Mouse (Mus musculus): ENCODE results near the gene Sgms2.

The Sgms2 gene

DNA sequence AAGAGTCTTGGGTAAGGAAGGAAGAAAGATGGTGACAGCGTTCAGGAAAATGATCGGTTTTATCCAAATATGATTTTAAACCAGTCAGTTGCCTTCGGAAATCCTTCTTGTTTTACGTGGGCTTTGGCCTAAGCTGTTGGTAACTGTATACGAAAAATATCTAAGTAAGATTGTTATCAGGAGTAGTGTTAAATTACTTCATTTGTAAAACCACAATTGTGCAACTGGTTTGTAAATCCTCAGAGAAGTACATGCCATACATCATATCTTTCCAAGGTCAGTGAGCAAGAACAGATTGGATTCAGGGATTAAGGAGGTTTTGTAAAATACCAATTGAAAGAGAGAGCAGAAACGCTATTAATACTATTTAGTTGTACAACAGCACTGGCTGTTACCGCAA is 185.0 kb downstream of the Sgms2 start:
- DNase-seq (ENCODE audit: low spot score): no peak

DNA sequence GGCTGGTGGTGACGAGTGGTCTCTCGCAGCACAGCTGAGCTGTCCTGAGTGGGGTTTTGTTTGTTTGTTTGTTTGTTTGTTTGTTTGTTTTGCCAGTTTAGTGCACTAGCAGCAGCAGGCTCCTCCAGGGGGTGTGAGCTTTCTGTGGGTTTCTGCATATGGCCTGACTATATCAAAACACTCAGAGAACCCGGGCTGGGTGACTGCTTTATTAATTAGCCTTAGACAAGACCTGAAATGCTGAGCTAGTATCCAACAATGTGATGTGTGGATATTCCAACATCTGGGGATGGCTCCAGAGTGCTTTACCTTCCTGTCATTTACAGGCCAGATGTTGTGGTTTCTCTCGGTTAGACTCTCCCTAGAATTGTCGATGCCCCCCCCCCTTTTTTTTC is 187.9 kb downstream of the Sgms2 start:
- no peak for DNase-seq (ENCODE audit: low spot score)

DNA sequence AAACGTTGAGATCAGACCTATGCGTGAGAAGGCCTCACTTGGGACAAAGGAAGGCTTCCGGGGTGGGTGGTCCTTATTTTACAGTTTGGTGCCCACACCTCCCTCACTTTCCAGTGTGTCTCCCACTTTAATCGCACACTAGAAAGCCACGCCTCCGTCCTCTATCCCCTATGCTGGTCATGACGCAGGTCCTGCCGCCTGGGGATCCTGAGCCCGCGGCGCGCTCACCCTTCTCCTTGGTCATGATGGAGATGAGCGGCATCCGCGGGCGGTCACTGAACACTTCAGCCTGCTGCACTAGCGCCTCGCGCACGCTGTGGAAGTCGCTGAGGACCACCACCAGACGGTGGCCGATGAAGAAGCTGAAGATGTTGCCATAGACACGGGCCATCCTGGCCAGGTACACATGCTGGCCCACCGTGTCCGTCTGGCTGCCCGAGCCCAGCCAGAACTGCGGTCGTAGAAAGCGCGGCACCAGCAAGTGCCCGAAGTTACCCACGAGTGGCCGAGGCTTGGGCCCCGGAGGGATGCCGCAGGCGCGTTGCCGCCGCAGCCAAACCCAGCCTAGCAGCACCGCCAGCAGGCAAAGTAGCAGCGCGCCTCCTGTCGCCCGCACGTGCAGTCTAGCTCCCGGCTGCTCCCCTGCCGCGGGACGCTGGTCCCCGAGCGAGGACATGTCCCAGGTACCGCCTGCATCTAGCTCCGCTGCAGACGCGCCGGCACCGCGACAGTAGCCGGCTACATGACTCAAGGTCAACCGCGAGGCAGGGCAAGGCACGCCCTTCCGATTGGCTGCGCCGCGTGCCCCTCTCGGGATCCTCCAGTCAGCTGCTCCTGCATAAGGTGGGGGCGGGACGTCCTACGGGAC is 188.5 kb downstream of the Sgms2 start, which contains the start of gene Cyp2u1:
TSS of gene Cyp2u1 (minus strand) at position 776 of the 868 bp plus-strand sequence.
- DNase-seq (ENCODE audit: low spot score): peak; percentile 86

DNA sequence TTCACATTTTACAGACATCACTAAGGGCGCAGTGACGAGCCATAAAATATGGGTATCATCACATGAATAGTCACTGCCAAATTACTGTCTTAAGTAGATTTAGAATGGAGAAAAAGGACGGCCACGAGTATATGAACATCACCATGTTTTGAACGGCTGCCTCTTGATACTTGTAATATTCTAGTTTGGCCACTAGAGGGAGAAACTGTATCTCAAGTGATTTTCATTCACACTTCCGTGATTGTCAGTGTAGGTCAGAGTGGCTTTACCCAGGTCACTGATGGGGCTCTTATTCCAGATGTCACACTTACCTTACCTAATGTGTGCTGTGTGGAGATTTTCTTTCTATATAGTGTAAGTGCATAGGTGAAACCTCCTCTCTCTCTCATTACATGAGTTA is 191.3 kb downstream of the Sgms2 start:
- DNase-seq (ENCODE audit: low spot score): no peak

DNA sequence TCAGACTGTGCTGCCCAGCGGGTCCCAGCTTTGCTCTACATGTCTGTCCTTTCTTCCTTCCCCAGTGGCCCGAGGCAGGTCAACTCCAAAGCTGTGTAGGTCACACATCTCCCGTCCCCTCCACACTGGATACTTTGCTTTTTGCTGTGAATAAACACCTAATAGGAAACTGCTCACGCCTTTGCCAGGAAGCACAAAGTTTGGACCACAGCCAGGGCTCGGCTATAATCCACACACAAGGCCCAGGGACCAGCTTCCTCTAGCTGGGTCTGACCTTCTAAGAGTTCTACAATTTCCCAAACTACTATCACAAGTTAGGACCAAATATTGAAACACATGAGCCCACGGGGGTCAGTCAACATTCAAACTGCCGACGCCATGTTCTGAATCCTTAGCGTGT is 192.1 kb downstream of the Sgms2 start:
- no peak for DNase-seq (ENCODE audit: low spot score)

DNA sequence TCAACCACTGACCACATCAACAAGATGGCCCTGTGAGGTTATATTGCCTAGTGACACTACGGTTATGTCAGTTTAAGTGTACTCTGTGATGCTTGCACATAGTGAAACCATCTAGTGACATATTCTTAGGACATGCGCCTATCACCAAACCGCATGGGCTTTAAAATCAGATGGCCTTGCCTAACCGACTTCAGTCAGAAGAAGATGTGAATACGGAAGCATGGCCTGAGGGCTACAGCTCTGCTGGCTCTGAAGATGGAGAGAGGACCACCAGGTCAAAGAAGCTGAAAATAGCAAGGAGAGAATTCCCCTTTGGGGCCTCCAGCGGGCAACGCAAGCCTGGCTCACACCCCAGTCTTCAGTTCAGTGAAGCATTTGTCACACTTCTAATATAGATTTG is 194.3 kb downstream of the Sgms2 start:
- DNase-seq (ENCODE audit: low spot score): no peak

DNA sequence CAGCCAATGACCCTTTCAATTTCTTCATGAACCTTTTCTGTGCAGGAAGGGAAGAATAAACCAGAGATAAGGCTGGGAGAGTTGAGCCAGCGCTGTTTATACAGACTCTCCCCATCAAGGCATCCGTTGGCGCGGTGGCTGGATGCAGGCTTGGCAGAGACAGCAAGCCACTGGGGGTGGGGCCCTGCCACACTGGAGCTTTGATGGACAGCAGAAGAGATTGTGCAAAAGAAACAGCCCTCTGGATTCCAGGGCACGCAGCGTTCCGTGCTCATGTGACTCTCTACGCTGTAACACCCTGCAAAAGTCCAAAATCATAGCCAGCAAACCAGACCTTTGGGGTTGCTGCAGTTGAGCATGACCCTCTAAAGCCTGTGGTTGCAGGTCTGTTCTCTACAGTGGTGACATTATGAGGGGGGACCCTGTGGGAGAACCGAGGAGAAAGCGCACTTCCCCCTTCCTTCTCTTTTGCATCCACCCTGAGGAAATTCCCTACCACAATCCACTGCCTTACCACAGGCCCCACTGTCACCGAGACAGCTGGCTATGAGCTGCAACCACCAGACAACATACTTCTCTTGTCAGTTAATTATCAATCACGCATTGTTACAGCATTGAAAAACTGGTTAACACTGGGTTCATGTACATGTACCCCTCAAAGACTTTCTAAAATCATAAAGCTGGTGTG is 195.6 kb downstream of the Sgms2 start:
- no peak for DNase-seq (ENCODE audit: low spot score)

DNA sequence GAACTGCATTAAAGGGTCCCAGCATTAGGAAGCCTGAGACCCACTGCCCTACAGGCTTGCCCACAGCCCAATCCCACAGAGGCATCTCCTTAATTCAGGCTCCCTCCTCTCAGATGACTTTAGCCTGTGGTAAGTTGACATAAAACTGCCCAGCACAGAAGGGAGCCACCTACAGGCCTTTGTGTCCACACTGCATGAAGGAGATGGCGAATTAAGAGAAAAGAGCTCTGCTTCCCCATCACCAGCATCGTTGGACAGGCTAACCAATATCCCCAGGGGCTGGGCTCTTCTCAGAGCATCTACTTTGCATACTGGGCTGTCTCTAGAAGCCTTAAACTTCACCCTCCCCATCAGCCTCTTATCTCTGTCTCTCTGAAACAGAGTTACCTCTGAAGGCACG is 196.7 kb downstream of the Sgms2 start:
- no peak for DNase-seq (ENCODE audit: low spot score)

DNA sequence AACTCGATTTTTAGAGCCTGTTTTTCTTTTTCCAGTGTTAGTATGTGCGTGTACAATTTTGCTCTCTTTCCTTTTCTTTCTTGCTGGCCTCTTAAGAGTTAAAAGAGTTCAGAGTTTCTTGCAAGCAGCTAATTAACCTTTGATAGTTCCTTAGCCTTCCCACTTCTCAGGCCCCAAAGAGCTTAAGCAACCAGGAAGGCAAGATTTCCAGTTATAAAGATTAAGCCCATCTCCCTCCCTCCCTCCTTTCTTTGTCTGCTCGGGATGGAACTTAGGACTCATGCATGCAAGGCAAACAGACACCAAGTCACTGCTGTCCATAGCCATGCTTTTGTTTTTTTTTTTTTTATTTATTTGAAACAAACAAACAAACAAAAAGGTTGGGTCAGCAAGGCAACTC is 198.3 kb downstream of the Sgms2 start:
- no peak for DNase-seq (ENCODE audit: low spot score)

DNA sequence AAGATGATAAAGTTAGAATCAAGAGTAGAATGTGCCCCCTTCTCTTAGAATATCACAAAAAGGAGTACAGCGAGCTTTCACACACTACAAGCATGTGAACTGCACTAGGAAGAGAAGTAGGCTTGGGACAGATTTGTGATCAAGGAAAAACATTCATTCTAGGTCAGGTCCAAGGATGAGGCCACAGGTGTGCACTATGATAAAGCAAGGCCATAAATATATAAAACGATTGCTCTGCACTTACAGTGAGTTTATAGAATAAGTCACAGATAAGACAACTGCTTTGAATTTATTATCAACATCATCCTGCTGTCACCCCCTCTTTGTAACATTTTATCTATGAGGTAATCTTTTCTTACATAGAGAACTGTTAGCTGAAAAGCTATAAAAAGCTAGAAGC is 198.9 kb downstream of the Sgms2 start:
- no peak for DNase-seq (ENCODE audit: low spot score)

DNA sequence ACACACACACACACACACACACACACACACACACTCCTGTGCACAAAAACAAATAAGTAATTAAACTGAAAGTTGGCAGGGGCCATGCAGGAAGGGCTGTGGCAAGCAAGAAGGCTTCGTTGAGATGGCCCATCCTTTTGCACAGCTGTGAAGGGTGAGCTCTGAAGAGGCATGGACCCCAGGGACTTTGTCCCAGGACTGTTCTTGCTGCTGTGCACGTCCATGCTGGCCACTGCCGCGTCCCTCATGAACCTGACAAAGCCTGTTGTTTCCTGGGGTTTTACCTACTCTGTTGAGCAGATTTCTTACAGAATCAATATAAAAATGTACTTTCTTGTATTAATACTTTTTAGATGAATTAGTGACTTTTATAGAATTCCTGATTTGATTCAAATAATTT is 199.3 kb downstream of the Sgms2 start:
- DNase-seq (ENCODE audit: low spot score): no peak

DNA sequence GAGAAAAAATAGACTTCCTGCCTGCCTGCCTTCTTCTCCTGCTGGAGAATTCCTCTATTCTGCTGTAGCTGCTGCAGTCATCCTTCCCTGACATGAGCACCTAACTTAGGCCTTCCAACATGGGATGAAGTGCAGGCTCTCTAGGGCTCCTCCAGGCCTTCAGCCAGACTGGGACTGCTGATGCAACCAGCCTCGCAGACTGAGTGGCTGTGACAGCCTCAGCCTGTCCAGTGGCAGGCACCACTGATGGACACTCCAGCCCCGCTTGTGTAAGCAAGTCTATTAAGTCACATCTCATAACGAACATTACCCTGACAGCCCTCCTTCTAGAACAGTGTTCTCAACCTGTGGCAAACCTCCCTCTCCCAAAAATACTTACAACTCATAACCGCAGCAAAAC is 217.1 kb downstream of the Sgms2 start:
- no peak for DNase-seq (ENCODE audit: low spot score)

DNA sequence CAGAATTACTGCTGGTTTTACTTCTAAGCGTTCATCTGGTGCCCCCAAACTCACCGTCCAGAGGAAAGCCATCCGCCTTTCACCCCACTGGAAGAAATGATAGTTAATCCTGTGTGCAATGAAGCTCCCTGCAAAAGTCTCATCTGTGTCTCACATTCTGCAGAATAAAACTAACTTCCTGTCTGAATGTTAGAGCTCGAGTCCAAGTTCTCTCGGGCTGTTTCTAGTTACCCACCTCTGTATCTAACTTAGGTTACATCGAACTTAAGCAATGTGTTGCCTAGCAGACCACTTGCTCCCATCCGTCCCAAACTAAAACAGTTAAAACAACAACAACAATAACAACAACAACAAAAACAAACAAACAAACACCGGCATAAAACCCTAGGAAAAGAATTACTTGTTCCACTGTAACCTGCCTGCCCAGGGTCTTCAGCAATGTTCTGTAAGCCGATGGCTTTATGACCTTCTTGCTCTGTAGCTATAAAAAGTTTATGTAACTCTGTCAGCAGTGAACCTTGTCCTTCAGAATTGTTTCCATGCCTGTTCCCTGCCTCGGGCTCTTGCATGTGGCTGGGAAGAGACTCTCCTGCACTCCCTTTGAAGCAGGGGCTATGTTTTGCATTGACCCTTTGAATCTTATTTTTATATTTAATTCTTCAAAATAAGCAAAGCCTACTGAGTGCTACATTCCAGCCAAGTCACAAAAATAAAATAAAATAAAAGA is 218.7 kb downstream of the Sgms2 start:
- no peak for DNase-seq (ENCODE audit: low spot score)

DNA sequence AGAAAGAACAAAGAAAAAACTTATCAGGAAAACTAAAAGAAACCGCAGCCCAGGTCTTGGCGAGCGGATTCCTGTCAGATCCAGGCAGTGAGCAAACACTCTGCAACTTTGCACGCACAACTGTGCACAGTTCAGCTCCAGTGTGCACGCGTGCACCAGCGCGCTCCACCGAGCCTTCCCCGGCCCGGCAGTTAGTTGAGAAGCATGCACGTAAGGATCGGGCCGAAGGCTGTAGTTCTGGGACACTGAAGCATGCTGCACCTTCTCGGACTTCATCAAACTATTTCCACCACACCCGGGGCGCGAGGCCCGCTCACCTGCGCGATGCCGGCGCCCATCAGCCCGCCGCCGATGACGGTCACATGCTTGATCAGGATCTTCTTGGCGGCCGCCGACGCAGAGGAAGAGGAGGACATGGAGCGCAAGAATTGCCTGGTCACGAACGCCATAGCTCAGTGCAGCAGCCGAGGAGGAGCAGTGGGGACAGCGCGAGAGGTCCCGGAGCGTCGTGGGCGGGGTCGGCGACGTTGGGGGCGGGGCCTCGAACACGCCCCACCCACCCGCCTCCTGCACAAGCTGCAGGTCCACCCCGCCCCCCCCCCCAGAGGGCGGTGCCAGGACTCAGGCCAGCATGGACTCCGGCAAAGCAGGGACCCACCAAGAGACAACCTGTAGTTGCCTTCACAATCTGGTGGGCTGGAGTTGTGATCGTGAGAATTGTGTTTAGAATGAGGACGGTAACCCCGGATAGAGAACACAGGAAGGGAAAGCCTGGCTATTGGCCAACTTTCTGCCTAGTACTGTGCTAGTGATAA is 219.4 kb downstream of the Sgms2 start, which contains the start of gene Hadh:
TSS of gene Hadh (minus strand) at position 543 of the 815 bp plus-strand sequence.
- DNase-seq (ENCODE audit: low spot score): peak; percentile 88

DNA sequence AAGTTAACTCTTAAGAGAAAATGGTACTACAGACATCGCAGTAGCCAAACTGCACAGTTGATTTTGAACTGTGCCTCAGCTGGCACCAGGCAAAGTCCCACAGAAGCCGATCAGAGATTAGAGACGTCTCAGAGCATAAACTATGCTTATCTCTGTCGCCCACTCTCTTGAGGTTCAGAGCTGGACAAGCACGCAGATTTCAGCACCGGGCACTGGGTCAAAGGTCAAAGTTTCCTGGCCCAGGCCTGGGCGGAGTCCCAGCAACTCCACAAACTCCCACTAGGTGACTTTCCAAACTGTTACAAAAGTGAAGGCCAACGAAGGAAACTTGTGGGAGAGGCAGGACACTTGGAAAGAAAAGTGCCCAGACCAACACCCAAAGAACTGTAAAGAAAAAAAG is 220.1 kb downstream of the Sgms2 start:
- peak; percentile 58 for DNase-seq (ENCODE audit: low spot score)

DNA sequence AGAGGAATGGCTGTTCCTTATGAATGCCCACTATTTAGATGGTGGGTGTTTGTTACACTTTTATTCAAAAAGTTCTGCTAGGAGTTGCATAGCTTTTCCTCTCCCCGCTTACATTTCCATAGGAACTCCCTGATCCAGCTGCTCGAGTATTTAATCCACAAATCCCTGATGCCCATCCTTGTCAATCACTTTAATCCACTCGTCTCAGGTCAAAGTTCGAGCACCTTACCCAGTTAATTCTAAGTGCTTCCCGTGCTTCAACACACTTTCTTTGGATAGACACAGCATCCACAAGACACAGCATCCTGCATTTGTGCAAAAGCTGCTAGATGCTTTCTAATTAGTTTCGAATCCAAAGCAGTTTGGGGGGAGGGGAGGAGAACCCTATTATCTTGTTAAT is 220.8 kb downstream of the Sgms2 start:
- DNase-seq (ENCODE audit: low spot score): no peak
